Mouse (Mus musculus): ENCODE measurements around the gene Reg3a. TPM values are rescaled to one million over a fixed set of nuclear protein-coding genes. Genes with fewer than 3 reads are reported as not detected.
"Not testable (repeated sequence)": the region's sequence is repeated elsewhere in the genome, so short reads cannot be mapped to it uniquely, and the experiment has no call there.

Gene Reg3a
- polyA plus RNA-seq, 1 experiment from 2014 or later: not detected

DNA sequence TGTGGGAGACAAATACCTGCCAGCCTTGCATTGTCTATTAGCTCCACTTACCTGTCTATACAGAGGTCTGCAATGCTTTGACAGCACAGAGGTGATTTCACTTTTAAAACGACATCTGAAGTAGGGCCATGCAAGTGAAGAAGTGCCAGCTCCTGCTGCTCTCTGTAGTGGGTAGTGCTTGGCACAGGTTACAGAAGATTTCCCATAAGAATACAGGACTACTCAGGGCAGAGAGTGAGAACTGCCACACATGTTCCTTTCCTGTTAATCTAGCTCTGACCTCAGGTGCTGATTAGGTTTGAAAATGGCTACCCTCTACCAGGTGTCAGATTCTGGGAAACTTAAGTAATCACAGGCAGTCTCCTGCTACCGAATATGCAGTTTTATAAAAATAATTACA lies 1.7 kb upstream of the Reg3a start, which contains the start of gene Reg3d:
Gene Reg3d (minus strand): TSS at position 101 of the 400 bp plus-strand sequence.
- Histone ChIP-seq H3K27ac (no peak within 1 kb of the TSS), H3K4me1 (replicated peaks; ENCODE audit: insufficient read depth, low read length) (no peaks in the 10 kb centered on the region), H3K27me3 (ENCODE audit: insufficient read depth, low read length) (no peaks in the 10 kb centered on the region), H3K4me2 (ENCODE audit: low read length) (no peak within 1 kb of the TSS), H3K36me3 (ENCODE audit: insufficient read depth, low read length) (no peaks in the 10 kb centered on the region), H3K9ac (ENCODE audit: low read depth, low read length) (no peak within 1 kb of the TSS), H3K9me3 (replicated peaks; ENCODE audit: low read length) (no peaks in the 10 kb centered on the region), H3K4me3 (replicated peaks; ENCODE audit: low read depth, low read length) (no peak within 1 kb of the TSS)
- WGBS: 64% methylated on average over 2 of the region's 2 CpGs
- TF ChIP-seq CTCF (IDR thresholded peaks at IDR 0.05; ENCODE audit: low read depth): no peak
- ATAC-seq (replicated peaks; ENCODE audit: low FRiP score, low read depth): no peak
- DNase-seq (ENCODE audit: low spot score): no peak

- Histone ChIP-seq H3K9me3 (replicated peaks; ENCODE audit: low read length) (no peaks in the 10 kb centered on the region), H3K27me3 (ENCODE audit: insufficient read depth, low read length) (no peaks in the 10 kb centered on the region), H3K4me3 (replicated peaks; ENCODE audit: low read depth, low read length) (no peak overlapping the region), H3K36me3 (ENCODE audit: insufficient read depth, low read length) (no peaks in the 10 kb centered on the region), H3K4me1 (replicated peaks; ENCODE audit: insufficient read depth, low read length) (no peaks in the 10 kb centered on the region), H3K4me2 (ENCODE audit: low read length) (no peak overlapping the region), H3K9ac (ENCODE audit: low read depth, low read length) (no peak overlapping the region), H3K27ac (no peak overlapping the region)
- DNase-seq (ENCODE audit: low spot score): no peak
- 81% methylated on average over 3 of the region's 3 CpGs for WGBS
- TF ChIP-seq CTCF (IDR thresholded peaks at IDR 0.05; ENCODE audit: low read depth): no peak
- no peak for ATAC-seq (replicated peaks; ENCODE audit: low FRiP score, low read depth)
Observed at GRCm38 (mm10) chr6:78385609-78386008, 5.1 kb downstream of the Reg3a start.

DNA sequence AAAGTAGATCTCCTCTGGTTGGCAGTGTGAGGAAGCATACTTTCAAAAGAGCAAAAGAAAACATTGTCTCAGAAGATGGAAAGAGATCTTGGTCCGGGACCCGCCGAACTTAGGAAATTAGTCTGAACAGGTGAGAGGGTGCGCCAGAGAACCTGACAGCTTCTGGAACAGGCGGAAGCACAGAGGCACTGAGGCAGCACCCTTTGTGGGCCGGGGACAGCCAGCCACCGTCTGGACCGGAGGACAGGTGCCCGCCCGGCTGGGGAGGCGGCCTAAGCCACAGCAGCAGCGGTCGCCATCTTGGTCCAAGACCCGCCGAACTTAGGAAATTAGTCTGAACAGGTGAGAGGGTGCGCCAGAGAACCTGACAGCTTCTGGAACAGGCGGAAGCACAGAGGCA lies 14.8 kb downstream of the Reg3a start, which contains the start of gene Reg2:
Gene Reg2 (plus strand): TSS at position 301 of the 400 bp plus-strand sequence.
- not testable (repeated sequence) for H3K4me2 ChIP-seq (ENCODE audit: low read length); H3K27ac ChIP-seq; H3K4me3 ChIP-seq (replicated peaks; ENCODE audit: low read depth, low read length); DNase-seq (ENCODE audit: low spot score); H3K36me3 ChIP-seq (ENCODE audit: insufficient read depth, low read length); H3K9ac ChIP-seq (ENCODE audit: low read depth, low read length); H3K27me3 ChIP-seq (ENCODE audit: insufficient read depth, low read length); H3K4me1 ChIP-seq (replicated peaks; ENCODE audit: insufficient read depth, low read length); H3K9me3 ChIP-seq (replicated peaks; ENCODE audit: low read length); ATAC-seq (replicated peaks; ENCODE audit: low FRiP score, low read depth)
- 99% methylated on average over 4 of the region's 17 CpGs for WGBS

GRCm38 (mm10) chr6:78422411-78422810 lies 41.9 kb downstream of the Reg3a start, which contains the start of gene Reg1:
Gene Reg1, plus strand, starts transcription at chr6:78422711.
- H3K4me3 ChIP-seq (replicated peaks; ENCODE audit: low read depth, low read length); H3K4me2 ChIP-seq (ENCODE audit: low read length); H3K27ac ChIP-seq; H3K27me3 ChIP-seq (ENCODE audit: insufficient read depth, low read length); ATAC-seq (replicated peaks; ENCODE audit: low FRiP score, low read depth); H3K36me3 ChIP-seq (ENCODE audit: insufficient read depth, low read length); H3K4me1 ChIP-seq (replicated peaks; ENCODE audit: insufficient read depth, low read length); H3K9me3 ChIP-seq (replicated peaks; ENCODE audit: low read length); DNase-seq (ENCODE audit: low spot score); H3K9ac ChIP-seq (ENCODE audit: low read depth, low read length): not testable (repeated sequence)

- 81% methylated on average over 3 of the region's 3 CpGs for WGBS
- Histone ChIP-seq H3K36me3 (ENCODE audit: insufficient read depth, low read length) (no peaks in the 10 kb centered on the region), H3K27ac (no peak overlapping the region), H3K27me3 (ENCODE audit: insufficient read depth, low read length) (no peaks in the 10 kb centered on the region), H3K4me1 (replicated peaks; ENCODE audit: insufficient read depth, low read length) (no peaks in the 10 kb centered on the region), H3K9me3 (replicated peaks; ENCODE audit: low read length) (no peaks in the 10 kb centered on the region), H3K9ac (ENCODE audit: low read depth, low read length) (no peak overlapping the region), H3K4me2 (ENCODE audit: low read length) (no peak overlapping the region), H3K4me3 (replicated peaks; ENCODE audit: low read depth, low read length) (no peak overlapping the region)
- DNase-seq (ENCODE audit: low spot score): no peak
- no peak for ATAC-seq (replicated peaks; ENCODE audit: low FRiP score, low read depth)
- no peak for TF ChIP-seq CTCF (IDR thresholded peaks at IDR 0.05; ENCODE audit: low read depth)
Observed at GRCm38 (mm10) chr6:78425497-78425896, 45.0 kb downstream of the Reg3a start.

Other genes starting within 250 kb of the Reg3a start
- gene Reg3b, start 10.1 kb upstream of the Reg3a start, polyA plus RNA-seq (2015; fragmentation: Nextera tagmentation; extraction: Ambion mirVana): not detected in 2 replicates
- not detected in 2 replicates for gene Reg3d, start 1.8 kb upstream of the Reg3a start, polyA plus RNA-seq (2015; fragmentation: Nextera tagmentation; extraction: Ambion mirVana)
- not detected in 2 replicates for gene Reg2, start 14.9 kb downstream of the Reg3a start, polyA plus RNA-seq (2015; fragmentation: Nextera tagmentation; extraction: Ambion mirVana)
- gene Reg1, start 42.0 kb downstream of the Reg3a start, polyA plus RNA-seq (2015; fragmentation: Nextera tagmentation; extraction: Ambion mirVana): not detected in 2 replicates
- gene Reg3g, start 88.2 kb downstream of the Reg3a start, polyA plus RNA-seq (2015; fragmentation: Nextera tagmentation; extraction: Ambion mirVana): 0.16 TPM in 1 of 2 replicates, not detected in the other

Data from kidney, postnatal 0 days (tissue).